Mouse (Mus musculus): Measurements from ENCODE around the gene Gnb5. TPM values are rescaled to one million over a fixed set of nuclear protein-coding genes. Genes with fewer than 3 reads are reported as not detected.

The Gnb5 gene
- polyA plus RNA-seq, 1 experiment from 2014 or later = 46.4 TPM

GRCm38 (mm10) chr9:75365195-75365594 is 59.1 kb downstream of the Gnb5 start:
- Histone ChIP-seq H3K4me2 (replicated peaks) (no peak overlapping the region), H3K27ac (no peak overlapping the region), H3K27me3 (no peaks in the 10 kb centered on the region), H3K4me1 (replicated peaks) (no peaks in the 10 kb centered on the region), H3K4me3 (replicated peaks) (no peak overlapping the region), H3K9ac (replicated peaks) (no peak overlapping the region), H3K9me3 (no peaks in the 10 kb centered on the region), H3K36me3 (no peaks in the 10 kb centered on the region)
- ATAC-seq = no peak
- 65% methylated on average over 4 of the region's 4 CpGs for WGBS

- Histone ChIP-seq H3K27me3 (no peaks in the 10 kb centered on the region), H3K27ac (no peak overlapping the region), H3K36me3 (no peaks in the 10 kb centered on the region), H3K9ac (replicated peaks) (no peak overlapping the region), H3K4me2 (replicated peaks) (no peak overlapping the region), H3K9me3 (no peaks in the 10 kb centered on the region), H3K4me1 (replicated peaks) (no peaks in the 10 kb centered on the region), H3K4me3 (replicated peaks) (no peak overlapping the region)
- ATAC-seq = no peak
- WGBS = 82% methylated on average over 5 of the region's 5 CpGs
These were observed 60.1 kb downstream of the Gnb5 start for GRCm38 (mm10) chr9:75366191-75366590.

GRCm38 (mm10) chr9:75368779-75369178 is 62.7 kb downstream of the Gnb5 start:
- no peaks in the 10 kb centered on the region for H3K27me3 ChIP-seq
- H3K27ac ChIP-seq = no peak overlapping the region
- no peak overlapping the region for H3K9ac ChIP-seq (replicated peaks)
- no peaks in the 10 kb centered on the region for H3K9me3 ChIP-seq
- no peak for ATAC-seq
- no peak overlapping the region for H3K4me2 ChIP-seq (replicated peaks)
- no peak overlapping the region for H3K4me3 ChIP-seq (replicated peaks)
- 74% methylated on average over 3 of the region's 3 CpGs for WGBS
- H3K36me3 ChIP-seq = no peaks in the 10 kb centered on the region
- H3K4me1 ChIP-seq (replicated peaks) = no peaks in the 10 kb centered on the region

GRCm38 (mm10) chr9:75375606-75376005 is 69.5 kb downstream of the Gnb5 start:
- Histone ChIP-seq H3K4me2 (replicated peaks) (no peak overlapping the region), H3K9ac (replicated peaks) (no peak overlapping the region)
- 96% methylated on average over 9 of the region's 9 CpGs for WGBS

GRCm38 (mm10) chr9:75376428-75376827 is 70.3 kb downstream of the Gnb5 start:
- no peaks in the 10 kb centered on the region for H3K27me3 ChIP-seq
- 0 out of 2 replicates have a peak, but pooled peaks cover 6% of the 10 kb centered on the region for H3K9me3 ChIP-seq
- H3K27ac ChIP-seq = no peak overlapping the region
- no peaks in the 10 kb centered on the region for H3K36me3 ChIP-seq
- H3K4me1 ChIP-seq (replicated peaks) = no peaks in the 10 kb centered on the region
- ATAC-seq = no peak
- H3K4me2 ChIP-seq (replicated peaks) = no peak overlapping the region
- H3K4me3 ChIP-seq (replicated peaks) = no peak overlapping the region
- H3K9ac ChIP-seq (replicated peaks) = no peak overlapping the region
- WGBS = 68% methylated on average over 1 of the region's 1 CpGs

More at GRCm38 (mm10) chr9:75375606-75376005, 69.5 kb downstream of the Gnb5 start:
- Histone ChIP-seq H3K4me1 (replicated peaks) (no peaks in the 10 kb centered on the region), H3K36me3 (no peaks in the 10 kb centered on the region), H3K27me3 (no peaks in the 10 kb centered on the region), H3K27ac (no peak overlapping the region), H3K9me3 (0 out of 2 replicates have a peak, but pooled peaks cover 6% of the 10 kb centered on the region), H3K4me3 (replicated peaks) (no peak overlapping the region)
- ATAC-seq = no peak

- Histone ChIP-seq H3K4me1 (replicated peaks) (no peaks in the 10 kb centered on the region), H3K9ac (replicated peaks) (no peak overlapping the region), H3K9me3 (0 out of 2 replicates have a peak, but pooled peaks cover 6% of the 10 kb centered on the region), H3K27me3 (no peaks in the 10 kb centered on the region), H3K4me3 (replicated peaks) (no peak overlapping the region), H3K4me2 (replicated peaks) (no peak overlapping the region), H3K36me3 (no peaks in the 10 kb centered on the region), H3K27ac (no peak overlapping the region)
- no peak for ATAC-seq
- 89% methylated on average over 2 of the region's 2 CpGs for WGBS
These were observed 72.7 kb downstream of the Gnb5 start for GRCm38 (mm10) chr9:75378774-75379173.

GRCm38 (mm10) chr9:75382825-75383224 is 76.7 kb downstream of the Gnb5 start:
- WGBS = 93% methylated on average over 14 of the region's 14 CpGs
- no peak overlapping the region for H3K4me2 ChIP-seq (replicated peaks)
- H3K4me3 ChIP-seq (replicated peaks) = no peak overlapping the region
- ATAC-seq = no peak
- no peaks in the 10 kb centered on the region for H3K4me1 ChIP-seq (replicated peaks)
- H3K27me3 ChIP-seq = no peaks in the 10 kb centered on the region
- H3K36me3 ChIP-seq = peaks cover 26% of the 10 kb centered on the region
- H3K9me3 ChIP-seq = no peaks in the 10 kb centered on the region
- H3K27ac ChIP-seq = no peak overlapping the region
- no peak overlapping the region for H3K9ac ChIP-seq (replicated peaks)

- no peaks in the 10 kb centered on the region for H3K9me3 ChIP-seq
- WGBS = 83% methylated on average over 9 of the region's 9 CpGs
- H3K36me3 ChIP-seq = peaks cover 31% of the 10 kb centered on the region
- no peak overlapping the region for H3K4me3 ChIP-seq (replicated peaks)
- no peak overlapping the region for H3K4me2 ChIP-seq (replicated peaks)
- no peak overlapping the region for H3K9ac ChIP-seq (replicated peaks)
- H3K4me1 ChIP-seq (replicated peaks) = no peaks in the 10 kb centered on the region
- H3K27me3 ChIP-seq = no peaks in the 10 kb centered on the region
- no peak overlapping the region for H3K27ac ChIP-seq
- ATAC-seq = no peak
These were observed 77.7 kb downstream of the Gnb5 start for GRCm38 (mm10) chr9:75383785-75384184.

- Histone ChIP-seq H3K36me3 (peaks cover 38% of the 10 kb centered on the region), H3K9ac (replicated peaks) (no peak overlapping the region), H3K4me2 (replicated peaks) (no peak overlapping the region), H3K9me3 (no peaks in the 10 kb centered on the region), H3K4me3 (replicated peaks) (no peak overlapping the region), H3K27me3 (no peaks in the 10 kb centered on the region), H3K27ac (no peak overlapping the region), H3K4me1 (replicated peaks) (no peaks in the 10 kb centered on the region)
- 0 out of 2 replicates have a peak, but pooled peaks have one; percentile 45 for ATAC-seq
- whole genome bisulfite sequencing = 83% methylated on average over 3 of the region's 3 CpGs
These were observed 78.4 kb downstream of the Gnb5 start for GRCm38 (mm10) chr9:75384337-75384962.

GRCm38 (mm10) chr9:75385218-75385974 is 79.3 kb downstream of the Gnb5 start:
- H3K36me3 ChIP-seq = peaks cover 45% of the 10 kb centered on the region
- no peaks in the 10 kb centered on the region for H3K4me1 ChIP-seq (replicated peaks)
- no peak overlapping the region for H3K4me2 ChIP-seq (replicated peaks)
- WGBS = 81% methylated on average over 9 of the region's 9 CpGs
- H3K4me3 ChIP-seq (replicated peaks) = no peak overlapping the region
- no peaks in the 10 kb centered on the region for H3K27me3 ChIP-seq
- no peak overlapping the region for H3K27ac ChIP-seq
- ATAC-seq = no peak
- H3K9ac ChIP-seq (replicated peaks) = no peak overlapping the region
- H3K9me3 ChIP-seq = no peaks in the 10 kb centered on the region

- H3K4me2 ChIP-seq (replicated peaks) = no peak overlapping the region
- H3K9ac ChIP-seq (replicated peaks) = no peak overlapping the region
- H3K27ac ChIP-seq = no peak overlapping the region
- H3K4me3 ChIP-seq (replicated peaks) = no peak overlapping the region
- no peaks in the 10 kb centered on the region for H3K9me3 ChIP-seq
- ATAC-seq = no peak
- H3K4me1 ChIP-seq (replicated peaks) = no peaks in the 10 kb centered on the region
- no peaks in the 10 kb centered on the region for H3K27me3 ChIP-seq
- peaks cover 88% of the 10 kb centered on the region for H3K36me3 ChIP-seq
- WGBS = 81% methylated on average over 12 of the region's 12 CpGs
These were observed 87.2 kb downstream of the Gnb5 start for GRCm38 (mm10) chr9:75393251-75393650.
